Mouse (Mus musculus) stomach, postnatal 0 days (tissue): ENCODE results near the gene Spint2.

Experiments used
- CTCF ChIP-seq: IDR thresholded peaks from 2 replicates; pipeline ENCODE4 v1.5.1; 2016; ENCODE audit warnings: antibody characterized with exemption, low read depth, mild to moderate bottlenecking, moderate library complexity
- EP300 ChIP-seq: optimal IDR thresholded peaks from 2 replicates; pipeline ENCODE3; 2016; ENCODE audit warnings: antibody characterized with exemption

- TF ChIP-seq CTCF = no peak
- TF ChIP-seq EP300 = no peak
Measured at GRCm38 (mm10) chr7:29212199-29212765, 69.4 kb downstream of the Spint2 start.
